Mouse (Mus musculus) limb, embryonic 13.5 days (tissue): Measurements from ENCODE around the gene Fbln1. TPM values are rescaled to one million over a fixed set of nuclear protein-coding genes. Genes with fewer than 3 reads are reported as not detected.
A peak's percentile ranks its signal among the peaks of the same experiment; 100 is the strongest.

ENCODE experiments used
- ATAC-seq: fragments of 200-750 bp; cut with Nextera tagmentation; 2 replicates; pipeline ENCODE4 v1.8.0; 2017; ENCODE audit warnings: low read depth, moderate number of reproducible peaks, moderate TSS enrichment; ENCODE audit not compliant: low FRiP score
- H3K27ac ChIP-seq: fragments of 300-500 bp; sonication (generic); 2 replicates; pipeline ENCODE4 v1.5.1; 2015; ENCODE audit warnings: inconsistent platforms, mild to moderate bottlenecking, moderate library complexity
- H3K27me3 ChIP-seq: fragments of 300-500 bp; sonication (generic); 2 replicates; pipeline ENCODE4 v1.6.1; 2015; ENCODE audit warnings: mild to moderate bottlenecking, inconsistent platforms
- H3K36me3 ChIP-seq: fragments of 300-500 bp; sonication (generic); 2 replicates; pipeline ENCODE4 v1.6.1; 2015; ENCODE audit warnings: inconsistent platforms, mild to moderate bottlenecking, moderate library complexity
- H3K4me1 ChIP-seq: fragments of 300-500 bp; sonication (generic); 2 replicates; pipeline ENCODE4 v1.6.1; 2015; ENCODE audit warnings: inconsistent platforms
- H3K4me2 ChIP-seq: fragments of 300-500 bp; sonication (generic); replicated peaks from 2 replicates; pipeline ENCODE4 v1.6.1; 2015; ENCODE audit warnings: inconsistent platforms, mild to moderate bottlenecking, moderate library complexity
- H3K4me3 ChIP-seq: fragments of 300-500 bp; sonication (generic); 2 replicates; pipeline ENCODE4 v1.5.1; 2015; ENCODE audit warnings: moderate library complexity, mild to moderate bottlenecking, inconsistent platforms
- H3K9ac ChIP-seq: fragments of 300-500 bp; sonication (generic); 2 replicates; pipeline ENCODE4 v1.6.1; 2015; ENCODE audit warnings: mild to moderate bottlenecking, inconsistent platforms
- H3K9me3 ChIP-seq: fragments of 300-500 bp; sonication (generic); 2 replicates; pipeline ENCODE4 v1.6.1; 2016; ENCODE audit warnings: inconsistent platforms
- WGBS: fragments of 180-500 bp; shearing (Covaris S2); methylation state at CpG from one replicate; pipeline ENCODE4 v1.1.7; 2015; 5-methylcytosine and 5-hydroxymethylcytosine counted together
- polyA plus RNA-seq: library from polyadenylated mRNA; unstranded; fragments of >200 nt; fragmentation: Nextera tagmentation; extraction: Ambion mirVana; gene quantifications from 2 replicates; pipeline ENCODE4 v1.2.1, GENCODE M21; 2015

The Fbln1 gene
- polyA plus RNA-seq, 1 experiment from 2014 or later = 232 TPM

DNA sequence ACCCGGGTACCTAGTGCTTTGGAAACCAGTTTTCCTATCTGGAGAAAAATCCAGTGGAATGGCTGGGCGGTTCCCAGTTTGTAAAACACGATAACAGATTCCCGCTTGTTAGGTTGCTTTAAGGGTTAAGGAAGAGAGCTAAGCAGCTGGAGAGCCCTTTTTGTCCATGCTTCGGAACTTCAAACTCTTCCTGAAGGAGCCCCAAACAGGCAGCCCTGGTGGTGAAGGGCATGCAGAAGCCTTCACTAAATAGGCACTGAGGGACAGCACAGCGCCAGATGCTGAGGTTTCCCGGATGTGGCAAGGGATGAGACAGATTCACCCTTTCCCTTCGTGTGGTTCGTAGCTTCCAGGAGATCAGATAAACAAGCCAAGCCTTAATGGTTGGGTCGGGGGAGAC is 2.6 kb downstream of the Fbln1 start:
- ATAC-seq = no peak
- H3K4me3 ChIP-seq = peak overlapping the region; percentile 78
- H3K27me3 ChIP-seq = no peaks in the 10 kb centered on the region
- H3K27ac ChIP-seq = peak overlapping the region; percentile 93
- peaks cover 17% of the 10 kb centered on the region; the same call in 1 of the 2 replicates for H3K9me3 ChIP-seq
- peaks cover 40% of the 10 kb centered on the region for H3K36me3 ChIP-seq
- peak overlapping the region; percentile 92 for H3K9ac ChIP-seq
- WGBS = 14% methylated on average over 10 of the region's 10 CpGs
- peak overlapping the region; percentile 87 for H3K4me2 ChIP-seq
- H3K4me1 ChIP-seq = peaks cover 45% of the 10 kb centered on the region

- no peak overlapping the region for H3K27ac ChIP-seq
Observed at GRCm38 (mm10) chr15:85209341-85209740, 3.6 kb downstream of the Fbln1 start.

GRCm38 (mm10) chr15:85210686-85211085 is 4.9 kb downstream of the Fbln1 start:
- no peaks in the 10 kb centered on the region for H3K27me3 ChIP-seq
- peaks cover 40% of the 10 kb centered on the region for H3K4me1 ChIP-seq
- H3K4me2 ChIP-seq = no peak overlapping the region; the same call in 1 of the 2 replicates
- ATAC-seq = no peak
- peaks cover 30% of the 10 kb centered on the region for H3K9me3 ChIP-seq
- 71% methylated on average over 12 of the region's 12 CpGs for WGBS
- H3K27ac ChIP-seq = no peak overlapping the region
- no peak overlapping the region for H3K9ac ChIP-seq
- H3K36me3 ChIP-seq = peaks cover 61% of the 10 kb centered on the region
- H3K4me3 ChIP-seq = no peak overlapping the region

More at GRCm38 (mm10) chr15:85209341-85209740, 3.6 kb downstream of the Fbln1 start:
- WGBS = 90% methylated on average over 3 of the region's 3 CpGs
- no peak for ATAC-seq
- H3K9ac ChIP-seq = no peak overlapping the region
- H3K4me2 ChIP-seq = peak overlapping the region; percentile 87; the same call in 1 of the 2 replicates
- H3K4me1 ChIP-seq = peaks cover 45% of the 10 kb centered on the region
- H3K4me3 ChIP-seq = 0 out of 2 replicates have a peak overlapping the region, but pooled peaks have one; percentile 78
- no peaks in the 10 kb centered on the region for H3K27me3 ChIP-seq
- H3K36me3 ChIP-seq = peaks cover 48% of the 10 kb centered on the region
- H3K9me3 ChIP-seq = peaks cover 17% of the 10 kb centered on the region; the same call in 1 of the 2 replicates

GRCm38 (mm10) chr15:85211101-85211760 is 5.5 kb downstream of the Fbln1 start:
- no peak overlapping the region for H3K27ac ChIP-seq
- H3K27me3 ChIP-seq = no peaks in the 10 kb centered on the region
- no peak overlapping the region for H3K4me2 ChIP-seq
- H3K4me3 ChIP-seq = no peak overlapping the region
- peaks cover 67% of the 10 kb centered on the region for H3K36me3 ChIP-seq
- no peak for ATAC-seq
- peaks cover 40% of the 10 kb centered on the region for H3K4me1 ChIP-seq
- 90% methylated on average over 18 of the region's 18 CpGs for WGBS
- H3K9me3 ChIP-seq = peaks cover 35% of the 10 kb centered on the region
- no peak overlapping the region for H3K9ac ChIP-seq

- Histone ChIP-seq H3K27ac (no peak overlapping the region), H3K4me2 (no peak overlapping the region), H3K27me3 (no peaks in the 10 kb centered on the region), H3K9ac (no peak overlapping the region), H3K4me3 (no peak overlapping the region), H3K36me3 (peaks cover 82% of the 10 kb centered on the region), H3K4me1 (peaks cover 20% of the 10 kb centered on the region), H3K9me3 (peaks cover 30% of the 10 kb centered on the region)
- 96% methylated on average over 7 of the region's 7 CpGs for WGBS
- ATAC-seq = no peak
Observed at GRCm38 (mm10) chr15:85216069-85216813, 10.5 kb downstream of the Fbln1 start.

GRCm38 (mm10) chr15:85218617-85219265 is 13.0 kb downstream of the Fbln1 start:
- peaks cover 18% of the 10 kb centered on the region for H3K9me3 ChIP-seq
- H3K27me3 ChIP-seq = no peaks in the 10 kb centered on the region
- no peak overlapping the region for H3K4me3 ChIP-seq
- 78% methylated on average over 5 of the region's 5 CpGs for WGBS
- peaks cover 28% of the 10 kb centered on the region for H3K4me1 ChIP-seq
- H3K9ac ChIP-seq = no peak overlapping the region
- H3K27ac ChIP-seq = no peak overlapping the region; the same call in 1 of the 2 replicates
- ATAC-seq = no peak
- H3K36me3 ChIP-seq = peaks cover 84% of the 10 kb centered on the region
- no peak overlapping the region for H3K4me2 ChIP-seq

GRCm38 (mm10) chr15:85220371-85220770 is 14.6 kb downstream of the Fbln1 start:
- Histone ChIP-seq H3K27me3 (no peaks in the 10 kb centered on the region), H3K4me3 (no peak overlapping the region), H3K27ac (no peak overlapping the region), H3K9ac (no peak overlapping the region), H3K4me1 (peaks cover 28% of the 10 kb centered on the region), H3K36me3 (peaks cover 84% of the 10 kb centered on the region), H3K9me3 (peaks cover 9% of the 10 kb centered on the region), H3K4me2 (no peak overlapping the region)
- WGBS = 86% methylated on average over 6 of the region's 6 CpGs
- no peak for ATAC-seq

GRCm38 (mm10) chr15:85221115-85221854 is 15.5 kb downstream of the Fbln1 start:
- H3K27me3 ChIP-seq = no peaks in the 10 kb centered on the region
- no peaks in the 10 kb centered on the region for H3K9me3 ChIP-seq
- H3K4me1 ChIP-seq = peaks cover 28% of the 10 kb centered on the region
- H3K27ac ChIP-seq = peak overlapping the region; percentile 52; the same call in 1 of the 2 replicates
- H3K36me3 ChIP-seq = peaks cover 84% of the 10 kb centered on the region
- no peak for ATAC-seq
- H3K4me2 ChIP-seq = no peak overlapping the region
- peak overlapping the region; percentile 43 for H3K9ac ChIP-seq
- no peak overlapping the region for H3K4me3 ChIP-seq
- WGBS = 64% methylated on average over 12 of the region's 12 CpGs

DNA sequence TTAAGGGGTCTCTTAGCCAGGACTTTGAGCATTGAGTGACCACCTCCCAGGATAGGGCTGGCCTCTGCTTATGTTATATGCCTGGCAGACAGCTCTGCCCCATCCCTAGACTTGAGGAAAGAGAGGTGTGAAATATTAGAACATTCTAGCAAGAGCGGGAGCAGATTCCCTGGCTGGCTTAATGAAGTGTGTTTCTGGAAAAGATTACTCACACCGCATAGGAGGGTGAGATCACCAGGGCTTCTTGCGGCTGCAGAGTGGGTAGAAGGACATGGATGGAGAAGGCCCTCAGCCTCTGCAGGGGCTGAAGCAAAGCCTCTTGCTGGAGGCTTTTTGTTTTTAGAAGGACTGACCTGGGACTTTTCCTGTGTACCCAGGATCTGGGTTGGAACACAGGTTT is 19.9 kb downstream of the Fbln1 start:
- H3K27ac ChIP-seq = no peak overlapping the region
- H3K27me3 ChIP-seq = no peaks in the 10 kb centered on the region
- no peak overlapping the region for H3K4me2 ChIP-seq
- no peak overlapping the region for H3K4me3 ChIP-seq
- H3K9ac ChIP-seq = no peak overlapping the region
- peaks cover 96% of the 10 kb centered on the region for H3K36me3 ChIP-seq
- H3K9me3 ChIP-seq = no peaks in the 10 kb centered on the region
- peaks cover 14% of the 10 kb centered on the region for H3K4me1 ChIP-seq
- 70% methylated on average over 3 of the region's 3 CpGs for WGBS
- no peak for ATAC-seq

GRCm38 (mm10) chr15:85226841-85227240 is 21.1 kb downstream of the Fbln1 start:
- no peak overlapping the region for H3K9ac ChIP-seq

GRCm38 (mm10) chr15:85228568-85228967 is 22.8 kb downstream of the Fbln1 start:
- H3K4me1 ChIP-seq = 0 out of 2 replicates have a peak, but pooled peaks cover 3% of the 10 kb centered on the region
- no peaks in the 10 kb centered on the region for H3K27me3 ChIP-seq
- ATAC-seq = no peak
- no peak overlapping the region for H3K4me2 ChIP-seq
- H3K27ac ChIP-seq = no peak overlapping the region
- no peak overlapping the region for H3K4me3 ChIP-seq
- 50% methylated on average over 3 of the region's 3 CpGs for WGBS
- no peaks in the 10 kb centered on the region for H3K9me3 ChIP-seq
- H3K9ac ChIP-seq = no peak overlapping the region
- peaks cover 95% of the 10 kb centered on the region for H3K36me3 ChIP-seq

More at GRCm38 (mm10) chr15:85226841-85227240, 21.1 kb downstream of the Fbln1 start:
- Histone ChIP-seq H3K27ac (no peak overlapping the region), H3K9me3 (no peaks in the 10 kb centered on the region), H3K4me2 (no peak overlapping the region), H3K27me3 (no peaks in the 10 kb centered on the region), H3K4me1 (peaks cover 6% of the 10 kb centered on the region), H3K4me3 (no peak overlapping the region), H3K36me3 (peaks cover 96% of the 10 kb centered on the region)
- WGBS = 67% methylated on average over 7 of the region's 7 CpGs
- ATAC-seq = no peak
